Mouse (Mus musculus) forebrain, embryonic 11.5 days (tissue): ENCODE results near the gene Creb3. TPM values are rescaled to one million over a fixed set of nuclear protein-coding genes. Genes with fewer than 3 reads are reported as not detected.
"Not testable (repeated sequence)": the region's sequence is repeated elsewhere in the genome, so short reads cannot be mapped to it uniquely, and the experiment has no call there.

ENCODE experiments used
- ATAC-seq: fragments of 200-750 bp; cut with Nextera tagmentation; replicated peaks from 2 replicates; pipeline ENCODE4 v1.8.0; 2017; ENCODE audit warnings: moderate TSS enrichment; ENCODE audit not compliant: low FRiP score
- DNase-seq: peaks from one replicate; pipeline ENCODE4 v3.0.0-alpha.2; 2017; ENCODE audit warnings: low spot score
- H3K27ac ChIP-seq: fragments of 300-500 bp; sonication (generic); 2 replicates; pipeline ENCODE4 v1.5.1; 2014; ENCODE audit warnings: low read depth, low read length
- H3K27me3 ChIP-seq: fragments of 300-500 bp; sonication (generic); 2 replicates; pipeline ENCODE4 v1.6.1; 2014; ENCODE audit warnings: mild to moderate bottlenecking, low read length, mixed read lengths; ENCODE audit not compliant: control insufficient read depth, insufficient read depth
- H3K36me3 ChIP-seq: fragments of 300-500 bp; sonication (generic); 2 replicates; pipeline ENCODE4 v1.6.1; 2014; ENCODE audit warnings: mild to moderate bottlenecking, low read length, moderate library complexity, mixed read lengths; ENCODE audit not compliant: control insufficient read depth, insufficient read depth
- H3K4me1 ChIP-seq: fragments of 300-500 bp; sonication (generic); replicated peaks from 2 replicates; pipeline ENCODE4 v1.6.1; 2014; ENCODE audit warnings: low read length, mixed read lengths; ENCODE audit not compliant: control insufficient read depth, insufficient read depth
- H3K4me2 ChIP-seq: fragments of 300-500 bp; sonication (generic); 2 replicates; pipeline ENCODE4 v1.6.1; 2014; ENCODE audit warnings: low read depth, mild to moderate bottlenecking, low read length, moderate library complexity, mixed read lengths; ENCODE audit not compliant: severe bottlenecking
- H3K4me3 ChIP-seq: fragments of 300-500 bp; sonication (generic); 2 replicates; pipeline ENCODE4 v1.5.1; 2014; ENCODE audit warnings: low read depth, low read length
- H3K9ac ChIP-seq: fragments of 300-500 bp; sonication (generic); 2 replicates; pipeline ENCODE4 v1.6.1; 2014; ENCODE audit warnings: low read length
- H3K9me3 ChIP-seq: fragments of 300-500 bp; sonication (generic); 2 replicates; pipeline ENCODE4 v1.6.1; 2016; ENCODE audit warnings: low read length, mixed read lengths; ENCODE audit not compliant: control insufficient read depth
- WGBS: fragments of 180-500 bp; shearing (Covaris S2); extraction: QIAGEN DNeasy Blood & Tissue Kit; methylation state at CpG from one replicate; pipeline ENCODE4 v1.1.7; 2014; 5-methylcytosine and 5-hydroxymethylcytosine counted together
- polyA plus RNA-seq: library from polyadenylated mRNA; unstranded; fragments of >200 nt; fragmentation: Nextera tagmentation; extraction: Ambion mirVana; gene quantifications from 2 replicates; pipeline ENCODE4 v1.2.1, GENCODE M21; 2014

Gene Creb3
- polyA plus RNA-seq, 1 experiment from 2014 or later, result 42.8 TPM

DNA sequence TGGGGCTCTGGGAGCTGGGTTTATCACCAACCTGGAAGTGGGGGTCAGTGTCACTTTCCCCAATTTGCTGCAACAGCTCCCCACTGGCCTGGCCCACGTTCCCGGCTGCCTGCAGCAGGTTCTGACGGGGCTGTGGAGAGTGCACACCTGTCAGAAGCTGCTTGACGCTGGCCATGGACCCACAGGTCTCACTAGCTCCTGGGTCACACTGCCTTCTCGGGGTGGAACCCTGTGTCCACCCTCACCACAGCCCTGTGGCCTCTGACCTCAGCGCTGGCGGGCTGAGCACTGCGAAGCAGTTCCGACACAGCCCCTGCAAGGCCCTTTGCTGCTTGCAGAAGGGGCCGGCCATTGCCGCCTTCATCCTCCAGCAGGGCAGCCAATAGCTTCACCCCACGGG is 13.1 kb upstream of the Creb3 start:
- no peak overlapping the region for H3K4me2 ChIP-seq
- H3K9me3 ChIP-seq, result no peaks in the 10 kb centered on the region
- peaks cover 41% of the 10 kb centered on the region for H3K36me3 ChIP-seq
- H3K27me3 ChIP-seq, result no peaks in the 10 kb centered on the region
- 95% methylated on average over 12 of the region's 12 CpGs for WGBS
- H3K9ac ChIP-seq, result no peak overlapping the region
- ATAC-seq, result no peak
- H3K27ac ChIP-seq, result no peak overlapping the region
- H3K4me1 ChIP-seq, result no peaks in the 10 kb centered on the region
- DNase-seq, result no peak
- no peak overlapping the region for H3K4me3 ChIP-seq

DNA sequence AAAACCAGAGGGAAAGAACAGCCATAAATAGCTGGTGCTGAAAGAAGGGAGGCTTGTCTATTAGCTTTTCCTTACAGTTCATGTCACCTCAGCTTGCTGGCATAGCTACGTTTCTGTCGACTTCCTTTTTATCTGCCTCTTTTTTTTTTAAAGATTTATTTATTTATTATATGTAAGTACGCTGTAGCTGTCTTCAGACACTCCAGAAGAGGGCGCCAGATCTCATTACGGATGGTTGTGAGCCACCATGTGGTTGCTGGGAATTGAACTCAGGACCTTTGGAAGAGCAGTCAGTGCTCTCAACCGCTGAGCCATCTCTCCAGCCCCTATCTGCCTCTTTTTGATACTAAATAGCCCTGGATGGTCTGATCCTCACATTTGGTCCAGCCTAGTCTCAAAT is 10.3 kb upstream of the Creb3 start:
- peaks cover 38% of the 10 kb centered on the region for H3K36me3 ChIP-seq
- not testable (repeated sequence) for H3K9ac ChIP-seq, H3K27me3 ChIP-seq, H3K27ac ChIP-seq, H3K4me1 ChIP-seq, ATAC-seq, H3K4me2 ChIP-seq, H3K4me3 ChIP-seq, DNase-seq, H3K9me3 ChIP-seq
- 89% methylated on average over 6 of the region's 6 CpGs for WGBS

DNA sequence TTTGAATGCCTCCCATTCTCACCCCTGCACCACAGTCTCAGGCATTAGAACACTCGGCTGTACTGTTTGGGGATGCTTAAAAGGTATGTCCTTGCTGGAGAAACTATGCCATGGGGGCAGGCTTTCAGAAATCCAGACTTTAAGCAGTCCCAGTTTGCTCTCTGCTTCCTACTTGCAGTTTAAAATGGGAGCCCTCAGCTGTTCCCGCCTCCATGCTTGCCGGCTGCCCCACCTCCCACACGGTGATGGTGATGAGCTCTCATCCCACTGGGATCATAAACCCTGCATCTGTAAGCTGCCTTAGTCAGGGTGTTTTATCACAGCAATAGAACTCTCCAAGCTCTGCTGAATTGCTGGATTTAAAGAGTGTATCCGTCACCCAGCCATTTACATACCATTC is 9.7 kb upstream of the Creb3 start:
- Histone ChIP-seq H3K36me3 (peaks cover 34% of the 10 kb centered on the region), H3K9me3 (no peaks in the 10 kb centered on the region), H3K27me3 (no peaks in the 10 kb centered on the region), H3K9ac (no peak overlapping the region), H3K4me2 (no peak overlapping the region), H3K27ac (no peak overlapping the region), H3K4me1 (no peaks in the 10 kb centered on the region; the same call in 1 of the 2 replicates), H3K4me3 (no peak overlapping the region)
- ATAC-seq, result no peak
- DNase-seq, result no peak
- 99% methylated on average over 5 of the region's 5 CpGs for WGBS

DNA sequence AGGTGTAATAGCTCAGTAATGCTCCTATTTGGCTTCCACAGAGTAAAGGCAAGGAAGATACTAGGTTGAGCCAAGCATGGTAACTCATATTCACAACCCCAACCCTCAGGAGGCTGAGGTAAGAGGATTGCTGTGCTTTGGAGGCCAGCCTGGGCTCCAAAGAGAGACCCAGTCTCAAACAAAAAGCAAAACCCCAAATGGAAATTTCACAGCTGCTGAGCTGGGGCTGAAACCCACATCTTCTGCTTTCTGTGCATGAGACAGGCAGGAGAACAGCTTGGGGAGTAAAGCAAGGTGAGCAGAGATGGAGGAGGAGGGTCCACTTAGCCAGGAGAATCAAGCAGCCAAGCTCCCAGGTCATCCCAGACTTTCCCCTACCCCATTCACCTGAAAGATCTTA is 8.2 kb upstream of the Creb3 start:
- Histone ChIP-seq H3K9me3 (no peaks in the 10 kb centered on the region), H3K4me1 (peaks cover 5% of the 10 kb centered on the region; the same call in 1 of the 2 replicates), H3K4me2 (no peak overlapping the region), H3K9ac (no peak overlapping the region), H3K27me3 (no peaks in the 10 kb centered on the region), H3K27ac (no peak overlapping the region), H3K36me3 (peaks cover 33% of the 10 kb centered on the region), H3K4me3 (no peak overlapping the region)
- ATAC-seq (no peak), DNase-seq (no peak)

DNA sequence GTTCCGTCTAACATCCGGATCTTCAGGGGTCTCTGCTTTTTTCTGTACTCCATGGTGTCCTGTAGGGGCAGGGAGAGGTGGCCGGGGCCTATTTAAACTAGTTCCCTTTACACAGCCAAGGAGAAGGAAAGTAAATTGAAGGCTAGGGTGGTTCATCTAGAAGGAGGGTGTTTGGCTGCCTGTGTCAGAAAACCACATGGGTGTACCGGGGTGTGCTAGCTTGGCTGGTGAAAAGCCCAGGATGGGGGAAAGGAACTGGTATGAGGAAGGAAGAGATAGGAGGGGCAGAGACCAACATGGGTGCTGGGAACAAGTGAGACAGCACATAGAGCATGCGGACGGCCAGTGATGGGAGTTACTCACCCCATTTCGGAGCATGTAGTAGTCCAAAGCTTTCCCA is 6.2 kb upstream of the Creb3 start:
- H3K4me1 ChIP-seq, result peaks cover 13% of the 10 kb centered on the region; the same call in 1 of the 2 replicates
- DNase-seq (no peak), ATAC-seq (no peak)
- peaks cover 22% of the 10 kb centered on the region for H3K36me3 ChIP-seq
- H3K9me3 ChIP-seq, result no peaks in the 10 kb centered on the region
- no peak overlapping the region for H3K4me3 ChIP-seq
- H3K27ac ChIP-seq, result no peak overlapping the region
- H3K4me2 ChIP-seq, result no peak overlapping the region
- no peaks in the 10 kb centered on the region for H3K27me3 ChIP-seq
- 96% methylated on average over 7 of the region's 7 CpGs for WGBS
- H3K9ac ChIP-seq, result no peak overlapping the region

DNA sequence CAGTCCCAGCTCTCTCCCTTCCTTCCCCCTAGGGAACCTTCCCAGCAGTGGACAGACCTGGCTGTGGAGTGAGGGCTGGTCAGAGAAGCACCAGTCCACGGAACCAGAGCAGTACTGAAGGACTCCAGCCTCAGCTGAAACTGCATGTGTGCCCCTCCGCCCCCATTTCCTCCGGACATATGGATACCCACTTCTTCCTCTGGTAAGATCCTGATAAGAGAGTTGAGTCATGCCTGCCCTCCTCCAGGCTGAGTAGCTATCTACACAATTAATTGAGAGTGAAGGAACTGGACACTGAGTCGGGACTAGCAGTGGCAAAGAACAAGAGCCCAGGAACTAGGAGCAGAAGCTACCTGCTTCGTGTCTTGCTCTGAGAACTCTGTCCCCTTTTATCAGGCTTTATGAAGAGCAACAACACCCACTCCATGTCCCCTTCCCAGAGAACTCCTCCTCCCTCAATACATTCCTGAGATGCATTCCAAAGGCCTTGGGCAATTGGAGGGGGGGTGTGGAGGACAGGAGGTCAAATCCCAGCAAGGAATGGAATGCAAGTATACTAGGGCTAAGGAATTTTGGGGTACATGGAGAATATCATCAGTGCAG is 4.0 kb upstream of the Creb3 start:
- H3K36me3 ChIP-seq, result peaks cover 9% of the 10 kb centered on the region
- no peaks in the 10 kb centered on the region for H3K9me3 ChIP-seq
- H3K4me3 ChIP-seq, result no peak overlapping the region
- no peak overlapping the region for H3K27ac ChIP-seq
- WGBS, result 48% methylated on average over 5 of the region's 5 CpGs
- ATAC-seq (no peak), DNase-seq (no peak)
- H3K4me2 ChIP-seq, result peak overlapping the region; percentile 26; the same call in 1 of the 2 replicates
- H3K27me3 ChIP-seq, result no peaks in the 10 kb centered on the region
- H3K9ac ChIP-seq, result 0 out of 2 replicates have a peak overlapping the region, but pooled peaks have one; percentile 9
- H3K4me1 ChIP-seq, result peaks cover 17% of the 10 kb centered on the region; the same call in 1 of the 2 replicates

DNA sequence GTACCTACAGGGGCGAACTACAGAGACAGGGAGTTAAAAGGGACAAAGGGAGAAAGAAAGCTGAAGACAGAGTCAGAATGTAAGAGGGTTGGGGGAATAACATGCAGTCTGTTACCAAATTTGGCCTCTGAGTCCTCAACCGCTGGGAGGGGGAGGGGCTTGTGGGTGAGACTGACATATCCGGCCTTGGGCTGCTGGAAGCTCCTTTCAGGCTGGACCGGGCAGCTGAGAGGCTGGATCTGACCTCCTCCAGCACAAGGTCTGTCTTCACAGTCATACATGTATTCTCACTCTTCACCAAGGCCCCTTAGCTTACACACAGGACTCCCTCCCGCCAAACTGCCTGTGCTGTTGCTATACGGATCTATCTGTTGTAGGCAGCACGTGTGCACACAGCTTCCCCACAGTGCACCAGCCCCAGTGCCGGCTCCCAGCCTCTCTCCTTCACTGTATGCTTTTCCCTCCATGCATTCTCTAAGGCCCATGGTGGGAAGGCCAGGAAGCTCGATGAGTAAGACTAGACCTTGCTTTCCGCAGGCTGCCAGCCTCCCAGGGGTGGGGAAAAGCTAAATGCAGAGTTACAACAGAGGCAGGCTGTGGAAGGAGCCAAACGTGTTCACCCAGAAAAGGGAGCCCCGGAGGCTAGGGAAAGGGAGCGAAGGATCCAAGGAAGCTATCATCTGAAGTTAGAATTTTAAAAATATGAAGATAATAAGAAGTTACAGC is 3.3 kb upstream of the Creb3 start:
- H3K36me3 ChIP-seq, result peaks cover 7% of the 10 kb centered on the region; the same call in 1 of the 2 replicates
- no peak overlapping the region for H3K4me3 ChIP-seq

DNA sequence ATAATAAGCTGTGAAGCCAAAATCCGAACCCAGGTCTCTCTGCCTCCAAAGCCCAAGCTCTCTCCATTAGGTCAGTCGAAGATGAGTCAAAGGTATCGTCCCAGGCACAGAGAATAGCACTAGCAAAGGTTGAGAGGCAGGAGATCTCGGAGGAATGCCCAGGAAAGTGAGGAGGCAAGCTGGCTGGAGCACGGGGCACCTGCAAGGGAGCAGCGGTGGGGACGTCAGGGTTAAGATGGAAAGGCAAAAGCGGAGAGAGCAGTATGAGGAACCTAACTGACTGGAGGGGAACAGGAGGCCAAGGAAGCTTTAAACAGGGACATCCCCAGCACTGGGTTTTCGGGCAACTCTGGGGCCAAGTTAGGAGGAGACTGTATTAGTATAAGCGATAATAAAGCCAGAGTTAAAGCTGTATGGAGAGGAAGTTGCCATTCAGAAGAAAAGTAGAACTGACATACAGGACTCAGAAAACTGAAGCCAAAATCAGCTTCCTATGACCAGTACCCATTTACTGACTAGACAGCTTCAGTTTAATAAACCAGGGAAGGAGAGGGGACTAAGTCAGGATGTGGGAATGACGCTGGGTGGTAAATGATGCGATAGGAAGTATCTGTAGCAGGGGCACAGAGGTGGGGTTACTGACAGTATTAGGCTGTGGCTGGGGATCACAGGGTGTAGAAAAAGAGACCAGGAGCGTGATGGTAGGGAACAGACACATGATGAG is 2.5 kb upstream of the Creb3 start:
- peaks cover 7% of the 10 kb centered on the region; the same call in 1 of the 2 replicates for H3K36me3 ChIP-seq
- H3K27ac ChIP-seq, result no peak overlapping the region

More for the DNA sequence above, 3.3 kb upstream of the Creb3 start:
- Histone ChIP-seq H3K27ac (peak overlapping the region; percentile 68), H3K9ac (no peak overlapping the region), H3K9me3 (no peaks in the 10 kb centered on the region), H3K4me1 (peaks cover 20% of the 10 kb centered on the region; the same call in 1 of the 2 replicates), H3K27me3 (no peaks in the 10 kb centered on the region), H3K4me2 (peak overlapping the region; percentile 26; the same call in 1 of the 2 replicates)
- ATAC-seq (no peak), DNase-seq (peak; percentile 69)
- 34% methylated on average over 13 of the region's 13 CpGs for WGBS

More for the DNA sequence above, 2.5 kb upstream of the Creb3 start:
- ATAC-seq (no peak), DNase-seq (no peak)
- peak overlapping the region; percentile 17; the same call in 1 of the 2 replicates for H3K9ac ChIP-seq
- H3K4me1 ChIP-seq, result peaks cover 20% of the 10 kb centered on the region; the same call in 1 of the 2 replicates
- H3K4me3 ChIP-seq, result no peak overlapping the region
- H3K9me3 ChIP-seq, result no peaks in the 10 kb centered on the region
- H3K27me3 ChIP-seq, result no peaks in the 10 kb centered on the region
- H3K4me2 ChIP-seq, result 0 out of 2 replicates have a peak overlapping the region, but pooled peaks have one; percentile 15
- whole genome bisulfite sequencing, result 82% methylated on average over 13 of the region's 13 CpGs
